Mouse (Mus musculus) lung, postnatal 4 days (tissue): Measurements from ENCODE around the gene Nfib.
A peak's percentile ranks its signal among the peaks of the same experiment; 100 is the strongest.

Experiments used
- DNase-seq, 2 experiments: peaks; one replicate each; pipeline ENCODE4 v3.0.0; 2021

Gene Nfib

DNA sequence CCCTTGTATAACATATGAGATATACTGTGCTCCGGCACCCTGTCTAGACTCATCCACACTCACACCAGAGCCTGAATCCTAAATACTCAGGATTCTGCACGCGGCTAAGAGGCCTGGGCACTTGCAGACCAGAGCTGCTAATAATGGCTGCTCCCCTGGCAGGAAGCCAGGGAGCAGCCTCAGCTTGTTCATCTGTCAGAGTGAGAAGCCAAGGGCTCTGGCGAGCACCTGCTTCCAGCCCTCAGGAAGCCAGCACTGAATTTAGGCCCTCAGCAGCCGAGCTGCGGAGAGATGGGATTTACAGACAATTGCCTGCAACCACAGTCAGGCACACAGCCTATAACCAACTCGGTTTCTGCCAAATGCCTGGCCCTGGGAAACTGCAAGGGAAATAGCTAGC lies 15.3 kb downstream of the Nfib start:
- DNase-seq = peak in 1 of 2 experiments; percentile 53

- DNase-seq = no peak
Observed at GRCm38 (mm10) chr4:82686037-82686436, 19.5 kb downstream of the Nfib start.

GRCm38 (mm10) chr4:82684088-82684715 lies 21.3 kb downstream of the Nfib start:
- no peak for DNase-seq

DNA sequence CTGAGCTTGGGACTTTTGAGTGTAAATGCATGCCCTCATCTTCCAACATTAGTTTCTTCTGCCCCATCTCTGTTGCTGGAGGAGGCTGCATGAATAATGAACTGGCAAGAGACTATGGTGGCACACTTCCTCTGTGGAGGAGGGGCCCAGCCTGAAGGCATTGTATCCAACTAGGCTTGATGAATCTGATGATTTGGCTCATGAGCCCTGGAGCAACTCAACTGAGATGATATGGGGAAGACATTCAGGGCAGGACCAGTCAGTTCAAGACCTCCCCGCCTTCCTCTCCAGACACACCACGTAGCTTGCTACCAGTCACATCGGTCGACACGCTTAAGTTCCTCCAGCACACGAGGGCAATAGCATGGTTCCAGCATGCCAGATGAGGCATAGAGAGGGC lies 22.0 kb downstream of the Nfib start:
- no peak for DNase-seq

DNA sequence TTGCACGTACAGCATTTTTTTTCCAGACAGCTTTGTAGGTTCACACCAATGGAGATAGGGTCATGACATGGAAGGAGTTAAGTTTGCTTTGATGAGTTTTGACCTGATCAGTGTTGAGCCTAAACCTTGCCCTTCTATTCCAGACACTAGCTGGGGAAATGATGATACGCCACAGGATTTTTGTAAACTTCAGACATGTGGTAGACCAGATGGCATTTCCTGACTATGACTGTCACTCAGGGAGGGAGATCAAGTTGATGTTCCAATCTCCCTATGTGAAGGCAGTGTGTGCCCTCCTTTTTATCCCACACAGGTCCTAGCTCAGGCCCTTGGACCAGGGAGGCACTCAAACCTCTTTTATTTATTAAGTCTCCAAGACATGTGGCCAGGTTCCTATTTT lies 29.4 kb downstream of the Nfib start:
- no peak for DNase-seq

GRCm38 (mm10) chr4:82667271-82667872 lies 38.2 kb downstream of the Nfib start:
- DNase-seq = peak; percentile 22 to 40

- DNase-seq = no peak
Observed at GRCm38 (mm10) chr4:82664436-82664835, 41.1 kb downstream of the Nfib start.

DNA sequence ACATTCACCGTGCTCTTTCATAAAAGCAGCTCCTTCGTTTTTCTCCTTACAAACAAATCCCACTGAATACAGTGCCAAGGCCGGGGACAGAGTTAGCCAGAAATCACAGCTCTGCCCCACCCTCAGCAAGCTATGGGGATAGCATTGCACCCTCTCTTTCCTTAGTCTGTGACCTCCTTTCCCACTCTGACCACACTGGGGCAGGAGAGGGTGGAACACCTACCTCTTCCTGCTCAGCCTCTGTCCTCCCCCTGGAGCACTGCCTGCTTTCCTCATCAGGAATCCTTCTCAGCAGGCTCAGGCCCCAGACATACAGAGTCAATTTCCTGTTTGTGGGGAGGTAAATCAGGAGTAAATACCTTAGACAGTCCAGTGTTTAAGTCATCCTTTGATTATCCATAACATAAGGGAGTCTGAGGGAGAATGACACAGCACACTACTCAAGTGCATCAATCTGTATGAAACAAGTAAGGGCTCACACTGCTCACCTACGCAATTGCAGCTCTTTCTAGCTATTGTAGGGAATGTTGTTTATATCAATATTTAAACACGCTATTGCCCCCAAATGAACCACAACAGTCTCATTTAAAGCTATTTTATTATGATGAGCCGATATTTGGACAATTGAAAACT lies 41.7 kb downstream of the Nfib start:
- DNase-seq = no peak

GRCm38 (mm10) chr4:82662626-82663025 lies 42.9 kb downstream of the Nfib start:
- DNase-seq = no peak

DNA sequence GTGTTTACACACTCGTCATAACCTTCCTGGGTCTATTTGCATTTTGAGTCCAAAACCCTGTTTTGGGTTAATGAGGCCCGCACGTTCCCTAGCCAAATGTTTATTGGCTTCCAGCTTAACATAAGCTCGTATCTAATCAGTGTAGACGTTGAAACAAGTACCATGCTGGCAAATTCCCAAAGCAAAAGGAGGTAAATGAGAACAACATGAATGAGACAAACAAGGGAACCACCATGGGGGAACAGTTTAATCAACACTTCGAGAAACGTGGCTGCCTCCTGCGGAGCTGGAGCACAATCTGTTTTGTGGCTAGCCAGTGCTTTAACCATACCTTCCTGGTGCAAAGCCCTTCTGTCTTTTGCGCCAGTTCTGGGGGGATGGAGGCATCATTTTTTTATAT lies 43.3 kb downstream of the Nfib start:
- DNase-seq = no peak

GRCm38 (mm10) chr4:82661215-82661614 lies 44.3 kb downstream of the Nfib start:
- DNase-seq = no peak

- no peak for DNase-seq
Observed at GRCm38 (mm10) chr4:82645679-82646078, 59.9 kb downstream of the Nfib start.

DNA sequence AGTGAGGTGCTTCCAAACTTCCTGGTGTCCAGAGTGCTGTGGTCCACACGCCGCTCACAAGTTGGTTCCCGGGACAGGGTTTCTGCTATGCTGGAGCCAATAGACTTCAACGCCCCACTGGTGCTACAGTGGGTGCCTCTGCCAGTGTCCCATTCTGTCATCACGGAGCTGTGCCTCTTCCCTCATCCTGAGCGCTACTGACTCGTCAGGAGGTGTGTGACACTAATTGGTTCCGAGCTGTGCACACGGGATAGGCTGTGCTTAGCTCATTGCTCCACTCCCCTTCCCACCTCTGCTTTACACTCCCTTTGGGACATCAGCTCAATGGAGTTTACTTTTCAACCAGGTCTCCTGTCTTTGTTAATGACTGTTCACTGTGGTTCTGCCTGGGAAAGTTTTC lies 60.8 kb downstream of the Nfib start:
- no peak for DNase-seq

DNA sequence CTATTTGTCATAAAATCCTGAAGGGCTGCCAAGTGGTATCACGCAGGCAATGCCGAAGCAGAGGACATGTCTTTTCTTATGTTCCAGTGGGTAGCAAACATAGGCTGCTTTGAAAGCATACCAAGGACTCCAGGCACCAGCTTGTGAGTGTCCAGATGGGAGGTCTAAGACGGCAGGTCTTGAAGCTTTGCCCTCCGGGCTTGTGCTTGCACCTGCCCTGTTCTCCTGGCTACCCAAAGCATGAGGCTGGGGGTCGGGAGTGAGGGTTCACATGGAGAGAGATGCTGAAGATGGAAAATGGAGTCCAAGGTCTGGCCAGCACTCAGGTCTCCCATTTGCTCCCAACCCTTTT lies 61.8 kb downstream of the Nfib start:
- no peak for DNase-seq

DNA sequence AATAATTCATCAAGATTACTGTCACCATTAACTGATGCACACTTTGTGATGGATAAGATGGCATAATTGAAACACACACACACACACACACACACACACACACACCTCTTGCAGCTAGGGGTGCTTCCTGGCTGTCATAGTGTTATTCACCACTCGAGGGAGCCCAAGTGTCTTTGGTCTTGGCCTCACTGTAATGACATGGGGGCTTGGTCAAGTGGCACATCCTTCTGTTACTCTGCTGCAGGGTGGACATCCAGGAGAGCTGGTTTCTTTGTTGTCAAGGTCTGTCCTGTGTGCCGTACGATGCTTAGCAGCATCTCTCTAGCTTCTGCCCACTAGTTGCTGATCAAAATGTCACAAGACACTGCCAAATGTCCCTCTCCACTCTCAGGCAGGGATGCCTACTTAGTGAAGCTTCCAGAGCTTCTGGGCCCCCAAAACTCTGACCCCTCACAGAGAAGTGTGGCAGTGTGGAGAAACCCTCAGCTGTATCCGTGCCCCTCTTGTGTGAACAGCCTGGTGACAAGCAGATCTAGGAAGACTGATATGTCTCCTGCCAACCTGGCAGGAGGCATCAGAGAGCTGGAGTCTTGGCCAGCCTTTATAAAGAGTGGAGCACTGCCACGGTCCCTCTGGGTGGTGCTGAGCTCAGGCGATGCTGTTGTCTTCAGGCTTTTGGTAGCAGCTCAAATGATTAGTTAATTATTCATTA lies 62.4 kb downstream of the Nfib start:
- DNase-seq = peak; percentile 32 to 55

- no peak for DNase-seq
Observed at GRCm38 (mm10) chr4:82641066-82641680, 64.4 kb downstream of the Nfib start.

GRCm38 (mm10) chr4:82638251-82638650 lies 67.3 kb downstream of the Nfib start:
- no peak for DNase-seq

GRCm38 (mm10) chr4:82637633-82638032 lies 67.9 kb downstream of the Nfib start:
- DNase-seq = no peak

DNA sequence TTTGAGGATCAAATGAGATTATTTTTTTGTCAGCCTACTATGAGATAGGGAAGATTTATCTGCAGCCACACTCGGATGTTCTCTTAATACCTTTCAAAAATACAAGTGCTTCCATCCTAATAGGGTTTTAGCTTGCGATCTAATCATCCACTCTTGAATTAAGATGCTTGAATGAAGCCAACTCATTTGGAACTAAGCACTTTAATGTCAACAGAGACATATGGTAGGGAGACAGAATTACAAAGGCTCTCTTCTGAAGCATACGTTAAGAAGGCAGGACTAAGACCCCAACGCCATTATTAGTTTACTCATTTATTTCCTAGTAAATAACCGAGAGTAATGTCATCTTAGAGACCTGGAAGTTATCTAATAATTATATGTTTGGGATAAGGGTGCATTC lies 68.9 kb downstream of the Nfib start:
- no peak for DNase-seq

DNA sequence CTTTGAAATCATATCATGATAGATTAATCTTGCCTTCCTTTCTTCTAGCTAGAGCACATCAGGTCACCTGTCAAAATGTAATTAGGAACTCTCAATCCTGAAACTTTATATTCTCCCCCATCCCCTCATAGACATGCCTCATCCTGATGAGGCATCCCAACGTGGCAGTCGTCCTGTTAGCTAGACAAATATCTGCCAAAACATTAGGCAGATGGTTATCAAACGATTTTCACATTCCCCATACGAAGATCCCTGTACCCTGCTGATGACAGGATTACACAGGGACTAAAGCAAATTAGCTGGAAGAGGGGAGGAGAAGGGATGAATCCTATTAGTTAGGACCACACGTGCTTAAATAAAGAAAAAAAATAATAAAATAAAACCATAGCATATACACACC lies 69.7 kb downstream of the Nfib start:
- DNase-seq = no peak

DNA sequence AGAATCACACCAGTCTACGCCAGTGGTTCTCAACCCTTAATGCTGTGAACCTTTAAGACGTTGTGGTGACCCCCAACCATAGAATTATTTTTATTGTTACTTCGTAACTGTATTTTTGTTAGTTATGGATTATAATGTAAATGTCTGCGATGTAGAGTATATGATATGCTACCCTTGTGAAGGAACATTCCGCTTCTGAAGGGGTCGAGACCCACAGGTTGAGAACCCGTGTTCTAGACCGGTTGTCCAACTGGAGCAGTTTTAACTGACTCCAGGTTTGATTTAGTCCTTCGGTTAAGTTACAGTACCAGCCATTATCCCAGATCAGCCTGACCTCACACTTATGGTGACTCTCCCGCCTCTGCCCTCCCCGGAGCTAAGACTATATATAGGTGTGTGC lies 70.4 kb downstream of the Nfib start:
- no peak for DNase-seq

DNA sequence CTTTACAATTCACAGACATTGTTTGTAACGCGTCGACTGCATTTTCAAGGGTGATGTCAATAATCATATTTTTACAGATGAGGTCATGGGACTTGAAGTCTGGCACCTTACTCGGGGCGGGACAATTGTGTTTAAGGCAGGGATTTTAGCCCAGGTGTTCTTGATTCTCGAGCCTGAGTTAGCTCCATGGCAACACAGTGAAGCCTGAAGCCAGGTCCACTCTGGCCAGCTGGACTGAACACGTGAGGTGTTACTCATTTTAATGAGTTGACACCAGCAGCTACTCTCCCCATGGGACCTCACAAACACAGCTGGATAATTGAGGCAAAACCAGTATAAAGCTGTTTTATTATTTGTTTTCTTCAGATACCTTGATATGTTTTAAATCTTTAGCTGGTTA lies 71.2 kb downstream of the Nfib start:
- DNase-seq = no peak

DNA sequence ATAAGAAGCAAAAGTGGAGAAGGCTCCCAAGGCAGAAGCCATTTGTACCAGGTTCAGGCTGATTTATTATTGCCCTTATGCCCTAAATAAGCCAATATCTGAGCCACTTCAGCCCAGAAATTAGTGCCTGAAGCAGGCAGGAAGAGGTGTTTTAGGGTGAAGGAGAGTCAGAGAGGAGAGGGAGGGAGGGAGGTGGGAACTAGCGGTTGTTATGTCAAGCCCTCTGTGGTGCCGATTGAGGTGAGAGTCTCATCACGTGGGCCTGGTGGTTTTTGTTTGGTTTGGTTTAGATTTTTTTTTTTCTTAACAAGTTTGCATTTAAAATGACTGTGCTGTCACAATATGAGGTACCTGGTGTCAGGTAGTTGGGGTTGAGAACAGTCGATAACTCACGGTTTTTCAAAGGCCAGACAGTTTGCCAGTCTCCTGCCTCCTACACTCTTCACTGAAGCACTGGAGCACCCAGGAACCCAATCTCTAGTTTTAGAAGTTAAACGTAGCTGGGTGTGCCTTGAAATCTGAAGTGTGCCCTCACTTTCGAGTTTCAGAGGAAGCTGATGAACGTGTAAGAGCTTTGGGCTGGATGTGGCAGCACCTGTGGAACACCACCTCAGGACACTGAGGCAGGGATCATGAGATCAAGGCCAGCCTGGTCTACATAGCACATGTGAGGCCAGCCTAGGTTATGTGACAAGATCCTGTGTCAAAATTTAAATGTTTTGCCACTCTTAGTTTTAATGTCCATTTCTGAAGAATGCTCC lies 81.1 kb downstream of the Nfib start:
- DNase-seq = no peak
